Mouse (Mus musculus) liver, embryonic 14.5 days (tissue): ENCODE measurements at regions not wholly inside any gene's neighbourhood (a gene's known extent, or its start where the extent isn't known, plus 50 kb on each side); places are given as distances from the start of the nearest gene placed in this dataset.

Experiments
- CTCF ChIP-seq: IDR thresholded peaks from 2 replicates; pipeline ENCODE4 v1.5.1; 2016; ENCODE audit warnings: antibody characterized with exemption, low read depth, control low read depth
- EP300 ChIP-seq: IDR thresholded peaks from 2 replicates; pipeline ENCODE4 v1.6.1; 2016; ENCODE audit warnings: antibody characterized with exemption, low read depth

GRCm38 (mm10) chr13:115209402-115210192 lies 107.8 kb upstream of the Itga1 start:
- no peak for TF ChIP-seq EP300
- TF ChIP-seq CTCF = no peak
